Mouse (Mus musculus) ES-Bruce4 (cell line): ENCODE data around the gene Zfp398. TPM values are rescaled to one million over a fixed set of nuclear protein-coding genes. Genes with fewer than 3 reads are reported as not detected.

Experiments used
- H3K27ac ChIP-seq: 2 replicates; pipeline ENCODE4 v1.5.1; 2012; ENCODE audit warnings: low read length, inconsistent platforms; ENCODE audit not compliant: insufficient read depth
- H3K27me3 ChIP-seq: 2 replicates; pipeline ENCODE4 v1.6.1; 2012; ENCODE audit warnings: mild to moderate bottlenecking, low read length, inconsistent platforms; ENCODE audit not compliant: control insufficient read depth, poor library complexity, insufficient read depth, severe bottlenecking
- H3K36me3 ChIP-seq: 2 replicates; pipeline ENCODE4 v1.6.1; 2012; ENCODE audit warnings: inconsistent platforms, mild to moderate bottlenecking, low read length, moderate library complexity; ENCODE audit not compliant: control insufficient read depth, poor library complexity, insufficient read depth, severe bottlenecking
- H3K4me1 ChIP-seq: one replicate; pipeline ENCODE4 v1.8.1; 2011; ENCODE audit warnings: low read length; ENCODE audit not compliant: control insufficient read depth, insufficient read depth
- H3K4me3 ChIP-seq: 2 replicates; pipeline ENCODE4 v1.5.1; 2011; ENCODE audit warnings: low read depth, mild to moderate bottlenecking, low read length
- H3K9ac ChIP-seq: 2 replicates; pipeline ENCODE4 v1.6.1; 2012; ENCODE audit warnings: low read depth, mild to moderate bottlenecking, inconsistent platforms; ENCODE audit not compliant: poor library complexity, severe bottlenecking
- H3K9me3 ChIP-seq: replicated peaks from 2 replicates; pipeline ENCODE4 v1.6.1; 2012; ENCODE audit warnings: mild to moderate bottlenecking, low read length, inconsistent platforms; ENCODE audit not compliant: control insufficient read depth, poor library complexity, insufficient read depth, severe bottlenecking
- CTCF ChIP-seq: IDR thresholded peaks from one replicate; pipeline ENCODE4 v1.8.1; 2011; ENCODE audit warnings: low read depth, low read length
- EP300 ChIP-seq: IDR thresholded peaks from 2 replicates; pipeline ENCODE4 v1.6.1; 2011; ENCODE audit warnings: low read depth, low read length; ENCODE audit not compliant: insufficient read depth
- POLR2A ChIP-seq: IDR thresholded peaks from one replicate; pipeline ENCODE4 v1.8.1; 2011; ENCODE audit warnings: low read length; ENCODE audit not compliant: insufficient read depth
- polyA plus RNA-seq: library from polyadenylated mRNA; stranded (reverse); fragments of >200 nt; gene quantifications from 2 replicates; pipeline ENCODE4 v1.2.4, GENCODE M21; 2011; ENCODE audit warnings: low read depth; ENCODE audit not compliant: missing spikeins, insufficient read depth, insufficient read length

Zfp398 gene
- polyA plus RNA-seq, 1 experiment, result 3.0 TPM

DNA sequence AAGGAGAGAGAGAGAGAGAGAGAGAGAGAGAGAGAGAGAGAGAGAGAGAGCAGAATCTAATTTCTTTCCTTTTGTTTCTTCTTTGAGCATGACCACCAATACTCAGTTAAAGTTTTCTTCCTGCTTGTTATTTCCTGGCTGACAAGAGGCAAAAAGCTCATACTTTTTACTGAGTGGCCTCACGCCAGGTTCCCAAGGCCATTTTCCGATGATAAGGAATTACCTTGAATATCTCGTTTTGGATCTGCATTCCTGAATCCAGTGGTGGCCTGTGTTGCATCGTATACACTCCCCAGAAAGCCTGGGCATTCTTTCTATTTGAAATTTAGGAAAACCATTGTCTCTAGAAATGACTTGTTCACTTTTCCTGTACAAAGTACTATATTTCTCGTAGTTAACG, 64.0 kb downstream of the Zfp398 start:
- H3K9ac ChIP-seq, result no peak overlapping the region
- H3K4me3 ChIP-seq, result no peak overlapping the region
- TF ChIP-seq POLR2A (no peak), CTCF (no peak), EP300 (no peak)
- H3K36me3 ChIP-seq, result no peaks in the 10 kb centered on the region
- no peaks in the 10 kb centered on the region for H3K4me1 ChIP-seq
- no peaks in the 10 kb centered on the region for H3K9me3 ChIP-seq
- no peaks in the 10 kb centered on the region for H3K27me3 ChIP-seq
- no peak overlapping the region for H3K27ac ChIP-seq

DNA sequence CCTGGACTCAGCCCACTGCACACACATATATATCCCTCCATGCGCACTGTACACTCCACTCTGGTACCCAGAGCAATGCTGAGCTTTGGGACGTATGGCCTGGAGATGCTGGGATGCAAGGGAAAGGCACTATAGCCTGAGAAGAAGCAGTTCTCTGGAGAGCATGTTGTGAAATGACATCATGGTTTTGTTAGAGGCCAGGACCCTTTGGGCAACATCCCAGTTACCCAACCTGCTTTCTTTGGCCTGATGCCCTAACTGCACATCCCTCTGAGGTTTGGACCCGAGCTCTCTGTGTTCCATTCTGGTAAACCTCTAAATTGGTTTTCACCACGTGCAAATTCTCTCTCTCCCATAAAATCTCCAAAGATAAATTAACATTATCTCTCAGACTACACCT, 68.1 kb downstream of the Zfp398 start:
- H3K36me3 ChIP-seq, result no peaks in the 10 kb centered on the region
- H3K4me1 ChIP-seq, result no peaks in the 10 kb centered on the region
- TF ChIP-seq CTCF (no peak), POLR2A (no peak), EP300 (no peak)

DNA sequence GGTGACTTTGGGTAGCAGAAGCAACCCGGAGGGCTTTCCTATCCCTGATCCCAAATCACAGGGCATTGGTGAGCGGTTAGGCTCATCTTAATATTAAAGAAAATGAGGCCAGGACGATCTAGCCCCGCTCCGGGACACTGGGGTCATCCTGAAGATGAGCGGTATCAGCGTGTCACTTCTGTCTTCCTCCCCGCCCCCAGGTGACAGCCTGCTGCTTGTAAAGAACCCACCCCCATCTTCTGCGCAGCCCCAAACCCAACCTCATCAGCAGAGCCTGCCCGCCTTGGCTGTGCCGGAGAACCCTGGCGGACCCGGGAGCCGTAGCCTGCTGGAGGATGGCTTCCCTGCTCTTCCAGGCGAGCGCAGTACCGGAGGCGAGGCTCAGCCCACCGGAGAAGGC, 68.9 kb downstream of the Zfp398 start:
- H3K36me3 ChIP-seq, result no peaks in the 10 kb centered on the region
- no peak for TF ChIP-seq CTCF
- no peak for TF ChIP-seq EP300
- no peak for TF ChIP-seq POLR2A
- H3K9ac ChIP-seq, result peak overlapping the region; percentile 59
- no peaks in the 10 kb centered on the region for H3K4me1 ChIP-seq
- no peaks in the 10 kb centered on the region for H3K27me3 ChIP-seq
- peak overlapping the region; percentile 80 for H3K4me3 ChIP-seq
- no peaks in the 10 kb centered on the region for H3K9me3 ChIP-seq
- H3K27ac ChIP-seq, result no peak overlapping the region

More for the DNA sequence above, 68.1 kb downstream of the Zfp398 start:
- H3K27me3 ChIP-seq, result no peaks in the 10 kb centered on the region
- H3K4me3 ChIP-seq, result no peak overlapping the region
- H3K9me3 ChIP-seq, result no peaks in the 10 kb centered on the region
- H3K27ac ChIP-seq, result no peak overlapping the region
- no peak overlapping the region for H3K9ac ChIP-seq

DNA sequence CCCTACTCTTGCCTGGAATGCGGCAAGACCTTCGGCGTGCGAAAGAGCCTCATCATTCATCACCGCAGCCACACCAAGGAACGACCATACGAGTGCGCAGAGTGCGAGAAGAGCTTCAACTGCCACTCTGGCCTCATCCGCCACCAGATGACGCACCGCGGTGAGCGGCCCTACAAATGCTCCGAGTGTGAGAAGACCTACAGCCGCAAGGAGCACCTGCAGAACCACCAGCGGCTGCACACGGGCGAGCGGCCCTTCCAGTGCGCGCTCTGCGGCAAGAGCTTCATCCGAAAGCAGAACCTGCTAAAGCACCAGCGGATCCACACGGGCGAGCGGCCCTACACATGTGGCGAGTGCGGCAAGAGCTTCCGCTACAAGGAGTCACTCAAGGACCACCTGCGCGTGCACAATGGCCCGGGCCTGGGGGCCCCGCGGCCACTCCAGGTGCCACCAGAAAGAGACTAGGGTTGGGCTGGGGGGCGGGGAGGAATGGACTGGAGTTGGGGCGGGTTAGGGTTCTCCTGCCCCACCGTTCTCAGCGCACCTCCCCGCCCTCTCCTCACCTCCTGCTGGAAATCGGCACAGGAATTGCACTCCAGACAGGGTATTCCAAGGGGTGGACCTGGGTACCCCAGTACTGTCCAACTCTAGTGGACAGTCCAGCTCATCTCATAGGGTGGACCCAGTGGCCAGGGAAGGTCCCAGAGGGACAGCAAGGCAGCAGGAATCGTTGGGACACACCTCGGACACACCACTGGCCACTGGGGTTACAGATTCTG, 69.6 kb downstream of the Zfp398 start:
- no peaks in the 10 kb centered on the region for H3K27me3 ChIP-seq
- H3K9ac ChIP-seq, result peak overlapping the region; percentile 59
- H3K27ac ChIP-seq, result no peak overlapping the region
- TF ChIP-seq EP300, result no peak
- TF ChIP-seq CTCF, result peak; percentile 5
- no peaks in the 10 kb centered on the region for H3K9me3 ChIP-seq
- no peaks in the 10 kb centered on the region for H3K4me1 ChIP-seq
- peak overlapping the region; percentile 80 for H3K4me3 ChIP-seq
- no peaks in the 10 kb centered on the region for H3K36me3 ChIP-seq

DNA sequence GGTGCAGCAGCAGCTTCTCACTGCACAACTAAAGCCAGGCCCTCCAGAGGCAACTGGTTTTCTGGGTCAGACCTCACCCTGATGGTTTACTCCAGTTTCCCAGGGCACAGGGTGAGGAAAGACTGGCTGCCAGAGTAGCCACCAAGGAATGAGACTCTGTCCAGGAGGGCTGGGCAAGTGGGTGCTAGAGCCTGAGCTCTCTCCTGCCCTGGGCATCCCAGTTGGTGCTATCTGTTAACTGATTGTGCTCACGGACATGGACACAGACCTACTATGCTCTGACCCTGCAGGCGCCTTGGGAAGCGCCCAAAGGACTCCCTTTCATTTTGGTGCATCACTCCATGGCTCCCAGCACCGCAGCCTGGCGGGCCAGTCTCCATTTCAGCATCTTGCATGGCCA, 70.9 kb downstream of the Zfp398 start:
- Histone ChIP-seq H3K36me3 (no peaks in the 10 kb centered on the region), H3K27ac (no peak overlapping the region)
- TF ChIP-seq POLR2A (no peak), EP300 (no peak), CTCF (no peak)

DNA sequence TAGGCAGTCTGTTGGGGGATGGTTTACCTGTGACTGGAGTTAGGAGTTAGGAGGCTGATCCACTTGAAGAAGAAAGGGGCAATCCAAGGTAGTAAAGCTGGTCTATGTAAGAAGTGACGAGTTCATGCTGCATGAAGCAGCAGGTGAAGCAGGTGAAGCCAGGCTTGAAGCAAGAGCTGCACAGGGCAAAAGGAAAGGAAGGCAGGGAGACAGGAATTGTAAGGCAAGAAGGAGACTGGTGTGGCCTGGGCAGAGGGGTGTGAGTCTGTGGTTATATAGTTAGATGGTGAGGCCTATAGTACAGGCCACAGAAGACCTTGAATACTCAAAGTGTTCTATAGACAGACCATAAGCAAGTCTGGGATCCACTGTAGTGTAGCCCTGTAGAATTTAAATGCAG, 73.5 kb downstream of the Zfp398 start:
- H3K27ac ChIP-seq, result no peak overlapping the region
- no peaks in the 10 kb centered on the region for H3K27me3 ChIP-seq
- H3K36me3 ChIP-seq, result no peaks in the 10 kb centered on the region
- H3K4me1 ChIP-seq, result no peaks in the 10 kb centered on the region
- H3K4me3 ChIP-seq, result no peak overlapping the region
- no peak for TF ChIP-seq EP300
- TF ChIP-seq CTCF, result no peak
- TF ChIP-seq POLR2A, result no peak
- no peaks in the 10 kb centered on the region for H3K9me3 ChIP-seq
- H3K9ac ChIP-seq, result no peak overlapping the region

More for the DNA sequence above, 70.9 kb downstream of the Zfp398 start:
- H3K9ac ChIP-seq, result no peak overlapping the region
- no peaks in the 10 kb centered on the region for H3K4me1 ChIP-seq
- no peaks in the 10 kb centered on the region for H3K9me3 ChIP-seq
- H3K27me3 ChIP-seq, result no peaks in the 10 kb centered on the region
- H3K4me3 ChIP-seq, result no peak overlapping the region
